Mouse (Mus musculus): ENCODE measurements around the gene Ascl5. TPM values are rescaled to one million over a fixed set of nuclear protein-coding genes. Genes with fewer than 3 reads are reported as not detected.

The Ascl5 gene
- total RNA-seq, 2 experiments from 2014 or later, result 1.9 to 3.1 TPM

- no peak for DNase-seq (ENCODE audit: low spot score in 2 of 2)
Measured at GRCm38 (mm10) chr1:136047894-136048293, 2.7 kb upstream of the Ascl5 start.

- DNase-seq (ENCODE audit: low spot score in 2 of 2), result peak in 1 of 2 experiments; percentile 40
Measured at GRCm38 (mm10) chr1:136051013-136051315, 360 bp downstream of the Ascl5 start.

- peak; percentile 81 to 82 for DNase-seq (ENCODE audit: low spot score in 2 of 2)
Measured at GRCm38 (mm10) chr1:136051465-136051864, 861 bp downstream of the Ascl5 start.

- no peak for DNase-seq (ENCODE audit: low spot score in 2 of 2)
Measured at GRCm38 (mm10) chr1:136052547-136052946, 1.9 kb downstream of the Ascl5 start, which contains the start of gene Cacna1s. TSS of gene Cacna1s (plus strand) at chr1:136052750.

GRCm38 (mm10) chr1:136055771-136056170 is 5.2 kb downstream of the Ascl5 start:
- peak; percentile 62 to 72 for DNase-seq (ENCODE audit: low spot score in 2 of 2)

GRCm38 (mm10) chr1:136058594-136058993 is 8.0 kb downstream of the Ascl5 start:
- DNase-seq (ENCODE audit: low spot score in 2 of 2), result no peak

GRCm38 (mm10) chr1:136061041-136061789 is 10.6 kb downstream of the Ascl5 start:
- peak; percentile 85 to 88 for DNase-seq (ENCODE audit: low spot score in 2 of 2)

- no peak for DNase-seq (ENCODE audit: low spot score in 2 of 2)
Measured at GRCm38 (mm10) chr1:136061790-136062141, 11.2 kb downstream of the Ascl5 start.

GRCm38 (mm10) chr1:136063991-136064390 is 13.4 kb downstream of the Ascl5 start:
- peak in 1 of 2 experiments; percentile 55 for DNase-seq (ENCODE audit: low spot score in 2 of 2)

GRCm38 (mm10) chr1:136066621-136067020 is 16.0 kb downstream of the Ascl5 start:
- DNase-seq (ENCODE audit: low spot score in 2 of 2), result no peak

- DNase-seq (ENCODE audit: low spot score in 2 of 2), result no peak
Measured at GRCm38 (mm10) chr1:136067579-136067978, 17.0 kb downstream of the Ascl5 start.

- peak in 1 of 2 experiments; percentile 51 for DNase-seq (ENCODE audit: low spot score in 2 of 2)
Measured at GRCm38 (mm10) chr1:136076086-136076485, 25.5 kb downstream of the Ascl5 start.

- DNase-seq (ENCODE audit: low spot score in 2 of 2), result no peak
Measured at GRCm38 (mm10) chr1:136077656-136078055, 27.1 kb downstream of the Ascl5 start.

GRCm38 (mm10) chr1:136081161-136081560 is 30.6 kb downstream of the Ascl5 start:
- DNase-seq (ENCODE audit: low spot score in 2 of 2), result no peak

GRCm38 (mm10) chr1:136085988-136086685 is 35.5 kb downstream of the Ascl5 start:
- DNase-seq (ENCODE audit: low spot score in 2 of 2), result no peak

GRCm38 (mm10) chr1:136089368-136090165 is 39.0 kb downstream of the Ascl5 start:
- DNase-seq (ENCODE audit: low spot score in 2 of 2), result peak in 1 of 2 experiments; percentile 36

GRCm38 (mm10) chr1:136093726-136094125 is 43.1 kb downstream of the Ascl5 start:
- DNase-seq (ENCODE audit: low spot score in 2 of 2), result no peak

- DNase-seq (ENCODE audit: low spot score in 2 of 2), result no peak
Measured at GRCm38 (mm10) chr1:136094807-136095206, 44.2 kb downstream of the Ascl5 start.
